In genomic region chr2:31924811-31925210, GRCm38 (mm10) we compare ENCODE assay signal across 11 mouse cellular contexts. TPM values are rescaled to one million over a fixed set of nuclear protein-coding genes. Genes with fewer than 3 reads are reported as not detected.
DNase-seq lines count a peak whose midpoint lies in the region; ATAC-seq lines count a peak whose summit lies in the region.
"Had no signal": no experiment of that assay in that cellular context is flagged by ENCODE, and none has a peak within 500 bp of the region (broad histone marks: within the 10 kb centered on the region; RNA-seq: fewer than 3 reads in every experiment).

No protein-coding gene starts in this region.

- H3K9ac ChIP-seq in kidney, embryonic 14.5 days (ENCODE audit: low read depth, low read length) = no peak overlapping the region
- H3K9ac ChIP-seq: limb, embryonic 15.5 days had no signal

- no peak overlapping the region for H3K27ac ChIP-seq in kidney, embryonic 14.5 days (ENCODE audit: low read depth, low read length)
- H3K27ac ChIP-seq: limb, embryonic 15.5 days had no signal

- DNase-seq in kidney, adult 18-20 months = peak; percentile 92
- DNase-seq in cerebellum, postnatal 10 days = peak; percentile 41 to 45
- DNase-seq in kidney, adult 8-10 months = peak; percentile 95
- DNase-seq in lung, postnatal 25 days (ENCODE audit: low spot score) = peak; percentile 18
- DNase-seq in c-Kit-positive CD71-positive TER-119-positive erythroid progenitor cells, embryonic 14.5 days (ENCODE audit: low spot score) = no peak
- no peak for DNase-seq in spleen, postnatal 36 days (ENCODE audit: low spot score in 2 of 2)
- DNase-seq in right cerebral cortex, adult 2 months (ENCODE audit: low spot score in 2 of 2) = no peak
- DNase-seq: gastrocnemius, postnatal 36 days had no signal

- no peak overlapping the region for H3K4me3 ChIP-seq in kidney, embryonic 14.5 days (ENCODE audit: low read length)
- H3K4me3 ChIP-seq: limb, embryonic 15.5 days had no signal

- no peaks in the 10 kb centered on the region for H3K36me3 ChIP-seq in kidney, embryonic 14.5 days (ENCODE audit: control insufficient read depth, insufficient read depth, low read length)
- H3K36me3 ChIP-seq: G1E; limb, embryonic 15.5 days had no signal

- WGBS in kidney, embryonic 14.5 days = 28% methylated on average over 9 of the region's 9 CpGs

- ATAC-seq in kidney, embryonic 14.5 days (ENCODE audit: low FRiP score, low TSS enrichment) = no peak

- H3K27me3 ChIP-seq in kidney, embryonic 14.5 days (ENCODE audit: control insufficient read depth, insufficient read depth, low read length) = no peaks in the 10 kb centered on the region

- no peak overlapping the region for H3K4me2 ChIP-seq in kidney, embryonic 14.5 days (replicated peaks; ENCODE audit: low read depth, low read length)
- H3K4me2 ChIP-seq: limb, embryonic 15.5 days had no signal

- H3K4me1 ChIP-seq in kidney, embryonic 14.5 days (ENCODE audit: control insufficient read depth, insufficient read depth, low read length) = no peaks in the 10 kb centered on the region
- H3K4me1 ChIP-seq: limb, embryonic 15.5 days had no signal

- H3K9me3 ChIP-seq in kidney, embryonic 14.5 days (ENCODE audit: control insufficient read depth, low read length) = no peaks in the 10 kb centered on the region
- H3K9me3 ChIP-seq: G1E; limb, embryonic 15.5 days had no signal

RNA-seq across cellular contexts. Expression of gene Aif1l, which starts 25.1 kb away (rescaled TPM):
- polyA plus RNA-seq in kidney, embryonic 14.5 days (2014; fragmentation: Nextera tagmentation; extraction: Ambion mirVana) = 55.8 and 72.1 TPM in 2 replicates
- polyA plus RNA-seq: G1E had no signal

RNA-seq across cellular contexts. Expression of gene Lamc3, which starts 37.7 kb away (rescaled TPM):
- 2.0 and 3.6 TPM in 2 replicates for polyA plus RNA-seq in kidney, embryonic 14.5 days (2014; fragmentation: Nextera tagmentation; extraction: Ambion mirVana)
- polyA plus RNA-seq: G1E had no signal

RNA-seq across cellular contexts. Expression of gene Nup214, which starts 49.4 kb away (rescaled TPM):
- polyA plus RNA-seq in kidney, embryonic 14.5 days (2014; fragmentation: Nextera tagmentation; extraction: Ambion mirVana) = 79.4 and 97.4 TPM in 2 replicates

Comparison
In these comparisons a context has a peak if more than half of its experiments do, and no peak if none do; other contexts are left out.
1. DNase-seq: peak in kidney, adult 18-20 months (single experiment), cerebellum, postnatal 10 days (2 of 2), kidney, adult 8-10 months (2 of 2) and lung, postnatal 25 days (single experiment); none in c-Kit-positive CD71-positive TER-119-positive erythroid progenitor cells, embryonic 14.5 days (single experiment), spleen, postnatal 36 days (0 of 2) and right cerebral cortex, adult 2 months (0 of 2).